7 mouse cellular contexts compared by ENCODE assay signal in the genomic region with DNA sequence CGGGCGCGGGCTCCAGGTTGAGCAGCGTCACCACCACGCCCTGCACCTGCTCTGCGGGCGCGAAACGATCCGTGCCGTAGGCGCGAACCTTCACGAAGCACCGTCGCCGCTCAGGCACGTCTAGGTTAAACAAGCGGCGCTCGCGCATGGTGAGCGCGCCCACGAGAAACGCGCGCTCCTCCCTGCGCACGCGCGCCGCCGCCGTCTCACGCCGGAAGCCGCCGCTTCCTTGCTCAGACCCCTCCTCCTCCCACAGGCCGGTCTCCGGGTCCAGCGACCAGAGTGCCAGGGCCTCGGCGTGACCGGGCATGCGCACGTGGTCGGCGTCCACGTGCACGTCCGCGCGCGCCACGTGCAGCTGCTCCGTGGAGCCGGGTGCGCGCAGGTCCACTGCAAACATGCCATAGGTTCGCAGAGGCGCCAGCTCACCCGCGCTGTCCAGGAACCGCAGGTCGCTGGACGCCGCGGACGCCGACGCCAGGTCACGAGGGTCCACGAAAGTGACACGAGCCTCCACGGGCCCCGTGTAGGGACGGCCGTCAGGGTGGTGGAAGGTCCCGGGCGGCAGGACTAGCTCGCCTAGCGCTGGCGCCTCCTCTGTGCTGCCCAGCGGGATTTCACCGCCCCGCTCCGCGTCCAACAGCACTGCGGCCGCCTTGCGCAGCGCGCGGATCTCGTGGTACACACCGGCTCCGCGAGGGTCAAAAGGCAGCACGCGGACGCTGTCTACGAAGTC. TPM values are rescaled to one million over a fixed set of nuclear protein-coding genes. Genes with fewer than 3 reads are reported as not detected.
DNase-seq lines count a peak whose midpoint lies in the region; ATAC-seq lines count a peak whose summit lies in the region.

No protein-coding gene starts in this region.

- H3K4me3 ChIP-seq in embryonic facial prominence, embryonic 12.5 days = peak overlapping the region; percentile 39
- H3K4me3 ChIP-seq in hindbrain, embryonic 11.5 days (ENCODE audit: low read depth, low read length) = peak overlapping the region; percentile 34
- peak overlapping the region; percentile 48 for H3K4me3 ChIP-seq in stomach, embryonic 16.5 days (replicated peaks; ENCODE audit: low read length)

- peaks cover 97% of the 10 kb centered on the region for H3K27me3 ChIP-seq in embryonic facial prominence, embryonic 12.5 days
- H3K27me3 ChIP-seq in hindbrain, embryonic 11.5 days (ENCODE audit: control insufficient read depth, insufficient read depth, low read length) = peaks cover 87% of the 10 kb centered on the region
- H3K27me3 ChIP-seq in stomach, embryonic 16.5 days (ENCODE audit: control insufficient read depth, insufficient read depth, low read length) = peaks cover 82% of the 10 kb centered on the region

- 8% methylated on average over 103 of the region's 103 CpGs for WGBS in embryonic facial prominence, embryonic 12.5 days
- 6% methylated on average over 81 of the region's 103 CpGs for WGBS in hindbrain, embryonic 11.5 days
- 6% methylated on average over 102 of the region's 103 CpGs for WGBS in stomach, embryonic 16.5 days

- intact Hi-C loops in left cerebral cortex, postnatal 14 days (cut with DNase I) = no loop called here

- peak; percentile 76 for DNase-seq in urinary bladder, postnatal 14 days (ENCODE audit: low spot score)
- DNase-seq in urinary bladder, adult 2 months (ENCODE audit: low spot score) = no peak
- peak; percentile 77 for DNase-seq in hindbrain, embryonic 11.5 days (ENCODE audit: low spot score)
- peak; percentile 72 to 77 for DNase-seq in left cerebral cortex, postnatal 14 days (ENCODE audit: low spot score in 2 of 2)
- DNase-seq in lung, postnatal 4 days = peak; percentile 75 to 90

- no peak overlapping the region for H3K9ac ChIP-seq in embryonic facial prominence, embryonic 12.5 days
- H3K9ac ChIP-seq in hindbrain, embryonic 11.5 days (ENCODE audit: low read depth, low read length) = peak overlapping the region; percentile 40; the same call in 1 of the 2 replicates
- peak overlapping the region; percentile 55 for H3K9ac ChIP-seq in stomach, embryonic 16.5 days (ENCODE audit: low read length)

- peak overlapping the region; percentile 45 for H3K4me2 ChIP-seq in embryonic facial prominence, embryonic 12.5 days (replicated peaks)
- H3K4me2 ChIP-seq in hindbrain, embryonic 11.5 days (replicated peaks; ENCODE audit: low read depth, low read length) = peak overlapping the region; percentile 39
- H3K4me2 ChIP-seq in stomach, embryonic 16.5 days (ENCODE audit: low read depth, low read length) = peak overlapping the region; percentile 66

- no peak overlapping the region for H3K27ac ChIP-seq in embryonic facial prominence, embryonic 12.5 days
- no peak overlapping the region for H3K27ac ChIP-seq in hindbrain, embryonic 11.5 days (ENCODE audit: low read depth, low read length)
- H3K27ac ChIP-seq in stomach, embryonic 16.5 days (ENCODE audit: low read length) = no peak overlapping the region

- peaks cover 20% of the 10 kb centered on the region for H3K4me1 ChIP-seq in embryonic facial prominence, embryonic 12.5 days
- H3K4me1 ChIP-seq in hindbrain, embryonic 11.5 days (replicated peaks; ENCODE audit: control insufficient read depth, insufficient read depth, low read length) = peaks cover 8% of the 10 kb centered on the region; the same call in 1 of the 2 replicates
- H3K4me1 ChIP-seq in stomach, embryonic 16.5 days (ENCODE audit: control insufficient read depth, insufficient read depth, low read length) = peaks cover 8% of the 10 kb centered on the region

- no peaks in the 10 kb centered on the region for H3K9me3 ChIP-seq in embryonic facial prominence, embryonic 12.5 days
- no peaks in the 10 kb centered on the region for H3K9me3 ChIP-seq in hindbrain, embryonic 11.5 days (ENCODE audit: control insufficient read depth, low read length)
- H3K9me3 ChIP-seq in stomach, embryonic 16.5 days (replicated peaks; ENCODE audit: control insufficient read depth, low read length) = no peaks in the 10 kb centered on the region

- no peaks in the 10 kb centered on the region for H3K36me3 ChIP-seq in embryonic facial prominence, embryonic 12.5 days
- no peaks in the 10 kb centered on the region for H3K36me3 ChIP-seq in hindbrain, embryonic 11.5 days (ENCODE audit: control insufficient read depth, insufficient read depth, low read length)
- no peaks in the 10 kb centered on the region for H3K36me3 ChIP-seq in stomach, embryonic 16.5 days (ENCODE audit: control insufficient read depth, insufficient read depth, low read length)

- no peak for ATAC-seq in embryonic facial prominence, embryonic 12.5 days (ENCODE audit: insufficient number of reproducible peaks, insufficient read depth, low FRiP score, low TSS enrichment)
- ATAC-seq in hindbrain, embryonic 11.5 days (ENCODE audit: low FRiP score) = peak; percentile 57
- ATAC-seq in stomach, embryonic 16.5 days (ENCODE audit: insufficient read depth, low FRiP score) = peak; percentile 68

RNA-seq across cellular contexts. Expression of a gene that starts 5.3 kb away (rescaled TPM):
- 0.16 and 0.34 TPM in 2 replicates for polyA plus RNA-seq in urinary bladder, adult 2 months (2012; rRNA removed)
- polyA plus RNA-seq in embryonic facial prominence, embryonic 12.5 days (2016; fragmentation: Nextera tagmentation; extraction: Ambion mirVana) = 1.2 TPM in 2 replicates
- 0.50 and 0.73 TPM in 2 replicates for polyA plus RNA-seq in hindbrain, embryonic 11.5 days (2014; fragmentation: Nextera tagmentation; extraction: Ambion mirVana)
- 1 to 10 TPM; 1.9 to 2.2 TPM for total RNA-seq in left cerebral cortex, postnatal 14 days (2021)
- 0.37 and 0.59 TPM in 2 replicates for polyA plus RNA-seq in stomach, embryonic 16.5 days (2015; fragmentation: Nextera tagmentation; extraction: Ambion mirVana)

RNA-seq across cellular contexts. Expression of a gene that starts 19.8 kb away (rescaled TPM):
- polyA plus RNA-seq in urinary bladder, adult 2 months (2012; rRNA removed) = 0.66 and 0.67 TPM in 2 replicates
- polyA plus RNA-seq in embryonic facial prominence, embryonic 12.5 days (2016; fragmentation: Nextera tagmentation; extraction: Ambion mirVana) = 4.1 and 5.1 TPM in 2 replicates
- polyA plus RNA-seq in hindbrain, embryonic 11.5 days (2014; fragmentation: Nextera tagmentation; extraction: Ambion mirVana) = 4.2 and 4.3 TPM in 2 replicates
- under 1 TPM in 1 of 2 experiments, not detected in 1; 0.34 TPM for total RNA-seq in left cerebral cortex, postnatal 14 days (2021)
- 2.1 and 2.3 TPM in 2 replicates for polyA plus RNA-seq in stomach, embryonic 16.5 days (2015; fragmentation: Nextera tagmentation; extraction: Ambion mirVana)

RNA-seq across cellular contexts. Expression of a gene that starts 20.2 kb away (rescaled TPM):
- 136 and 140 TPM in 2 replicates for polyA plus RNA-seq in urinary bladder, adult 2 months (2012; rRNA removed)
- 168 and 171 TPM in 2 replicates for polyA plus RNA-seq in embryonic facial prominence, embryonic 12.5 days (2016; fragmentation: Nextera tagmentation; extraction: Ambion mirVana)
- polyA plus RNA-seq in hindbrain, embryonic 11.5 days (2014; fragmentation: Nextera tagmentation; extraction: Ambion mirVana) = 169 and 174 TPM in 2 replicates
- total RNA-seq in left cerebral cortex, postnatal 14 days (2021) = 100 to 1,000 TPM; 126 to 135 TPM
- polyA plus RNA-seq in stomach, embryonic 16.5 days (2015; fragmentation: Nextera tagmentation; extraction: Ambion mirVana) = 170 and 193 TPM in 2 replicates

RNA-seq across cellular contexts. Expression of a gene that starts 20.3 kb away (rescaled TPM):
- 1.2 and 1.8 TPM in 2 replicates for polyA plus RNA-seq in urinary bladder, adult 2 months (2012; rRNA removed)
- 4.8 and 4.9 TPM in 2 replicates for polyA plus RNA-seq in embryonic facial prominence, embryonic 12.5 days (2016; fragmentation: Nextera tagmentation; extraction: Ambion mirVana)
- polyA plus RNA-seq in hindbrain, embryonic 11.5 days (2014; fragmentation: Nextera tagmentation; extraction: Ambion mirVana) = 4.6 and 6.1 TPM in 2 replicates
- 10 to 100 TPM; 23.4 to 29.8 TPM for total RNA-seq in left cerebral cortex, postnatal 14 days (2021)
- polyA plus RNA-seq in stomach, embryonic 16.5 days (2015; fragmentation: Nextera tagmentation; extraction: Ambion mirVana) = 3.0 and 3.2 TPM in 2 replicates

RNA-seq across cellular contexts. Expression of a gene that starts 49.9 kb away (rescaled TPM):
- 3.2 and 4.2 TPM in 2 replicates for polyA plus RNA-seq in urinary bladder, adult 2 months (2012; rRNA removed)
- polyA plus RNA-seq in embryonic facial prominence, embryonic 12.5 days (2016; fragmentation: Nextera tagmentation; extraction: Ambion mirVana) = 13.4 and 16.0 TPM in 2 replicates
- polyA plus RNA-seq in hindbrain, embryonic 11.5 days (2014; fragmentation: Nextera tagmentation; extraction: Ambion mirVana) = 41.5 and 42.5 TPM in 2 replicates
- total RNA-seq in left cerebral cortex, postnatal 14 days (2021) = 10 to 100 TPM; 23.0 to 27.4 TPM
- 3.1 and 4.6 TPM in 2 replicates for polyA plus RNA-seq in stomach, embryonic 16.5 days (2015; fragmentation: Nextera tagmentation; extraction: Ambion mirVana)
